ENCODE assay signal across 10 mouse cellular contexts in genomic region chr7:4795767-4796433, GRCm38 (mm10). TPM values are rescaled to one million over a fixed set of nuclear protein-coding genes. Genes with fewer than 3 reads are reported as not detected.
A peak's percentile ranks its signal among the peaks of the same experiment; 100 is the strongest.
DNase-seq lines count a peak whose midpoint lies in the region; ATAC-seq and TF ChIP-seq lines count a peak whose summit lies in the region.
"Had no signal": no experiment of that assay in that cellular context is flagged by ENCODE, and none has a peak within 500 bp of the region (broad histone marks: within the 10 kb centered on the region; RNA-seq: fewer than 3 reads in every experiment).

No protein-coding gene starts in this region.

- 62% methylated on average over 7 of the region's 7 CpGs for WGBS in lung, adult 2 months
- WGBS in midbrain, postnatal 0 days, result 70% methylated on average over 7 of the region's 7 CpGs

- no peak overlapping the region for H3K9ac ChIP-seq in midbrain, postnatal 0 days (replicated peaks; ENCODE audit: low read length, poor library complexity, severe bottlenecking)

- peaks cover 15% of the 10 kb centered on the region; the same call in 1 of the 2 replicates for H3K36me3 ChIP-seq in midbrain, postnatal 0 days (ENCODE audit: insufficient read depth, low read length)

- TF ChIP-seq CTCF in lung, adult 2 months (IDR thresholded peaks at IDR 0.05; ENCODE audit: insufficient read depth, low read length), result peak; percentile 34; the same call in 1 of the 2 replicates
- peak; percentile 88 for TF ChIP-seq CTCF in midbrain, postnatal 0 days (IDR thresholded peaks at IDR 0.05)

- TF ChIP-seq POLR2A in lung, adult 2 months (IDR thresholded peaks at IDR 0.05; ENCODE audit: borderline replicate concordance, extremely low read depth, low read depth, low read length), result no peak

- H3K27me3 ChIP-seq in midbrain, postnatal 0 days (ENCODE audit: insufficient read depth, low read length), result no peaks in the 10 kb centered on the region

- no peak overlapping the region for H3K4me2 ChIP-seq in midbrain, postnatal 0 days (ENCODE audit: low read depth, low read length, poor library complexity, severe bottlenecking)

- H3K4me1 ChIP-seq in lung, adult 2 months (ENCODE audit: control insufficient read depth, insufficient read depth, low read length), result peaks cover 5% of the 10 kb centered on the region; the same call in 1 of the 2 replicates
- no peaks in the 10 kb centered on the region; the same call in 1 of the 2 replicates for H3K4me1 ChIP-seq in midbrain, postnatal 0 days (ENCODE audit: insufficient read depth, low read length)

- no peaks in the 10 kb centered on the region for H3K9me3 ChIP-seq in midbrain, postnatal 0 days (ENCODE audit: low read length)

- DNase-seq in cerebellum, adult 18-20 months, result peak; percentile 48 to 49
- no peak for DNase-seq in cerebellum, adult 11 months
- no peak for DNase-seq in lung, adult 2 months
- DNase-seq in lung, adult 18-20 months, result no peak
- DNase-seq in cerebellum, adult 8-10 months, result peak; percentile 41
- peak; percentile 75 for DNase-seq in induced T-regulatory cell, adult 2 months (ENCODE audit: low read depth)
- peak; percentile 68 for DNase-seq in midbrain, postnatal 0 days (ENCODE audit: low spot score)
- no peak for DNase-seq in frontal cortex, postnatal 14 days (ENCODE audit: low spot score in 2 of 2)

- no peak overlapping the region for H3K27ac ChIP-seq in midbrain, postnatal 0 days (ENCODE audit: low read depth, low read length)

- ATAC-seq in midbrain, postnatal 0 days (ENCODE audit: low FRiP score), result no peak

- no peak overlapping the region for H3K4me3 ChIP-seq in lung, adult 2 months (replicated peaks; ENCODE audit: extremely low read depth, low read depth, low read length)
- no peak overlapping the region for H3K4me3 ChIP-seq in midbrain, postnatal 0 days (ENCODE audit: low read depth, low read length)

RNA-seq across cellular contexts. Expression of gene Rpl28, which starts 3.2 kb away (rescaled TPM):
- polyA plus RNA-seq in lung, adult 2 months (2012; rRNA removed), result 171 and 204 TPM in 2 replicates
- 131 and 177 TPM in 2 replicates for total RNA-seq in midbrain, postnatal 0 days (2014; rRNA removed)
- 289 TPM in 2 replicates for polyA plus RNA-seq in midbrain, postnatal 0 days (2015; fragmentation: Nextera tagmentation; extraction: Ambion mirVana)

RNA-seq across cellular contexts. Expression of gene Tmem238, which starts 6.4 kb away (rescaled TPM):
- polyA plus RNA-seq in lung, adult 2 months (2012; rRNA removed), result 59.4 and 97.7 TPM in 2 replicates
- 14.6 and 16.6 TPM in 2 replicates for total RNA-seq in midbrain, postnatal 0 days (2014; rRNA removed)
- 16.0 and 18.2 TPM in 2 replicates for polyA plus RNA-seq in midbrain, postnatal 0 days (2015; fragmentation: Nextera tagmentation; extraction: Ambion mirVana)

RNA-seq across cellular contexts. Expression of gene Tmem190, which starts 13.2 kb away (rescaled TPM):
- not detected in 2 replicates for polyA plus RNA-seq in lung, adult 2 months (2012; rRNA removed)
- total RNA-seq in midbrain, postnatal 0 days (2014; rRNA removed), result not detected in 2 replicates
- 0.39 and 0.48 TPM in 2 replicates for polyA plus RNA-seq in midbrain, postnatal 0 days (2015; fragmentation: Nextera tagmentation; extraction: Ambion mirVana)
- total RNA-seq: ES-E14 had no signal
- polyA plus RNA-seq: heart, embryonic 14.5 days had no signal

RNA-seq across cellular contexts. Expression of gene Il11, which starts 13.2 kb away (rescaled TPM):
- polyA plus RNA-seq in lung, adult 2 months (2012; rRNA removed), result 0.65 and 0.68 TPM in 2 replicates
- 1.4 and 2.0 TPM in 2 replicates for total RNA-seq in midbrain, postnatal 0 days (2014; rRNA removed)
- polyA plus RNA-seq in midbrain, postnatal 0 days (2015; fragmentation: Nextera tagmentation; extraction: Ambion mirVana), result 1.7 and 2.5 TPM in 2 replicates
- polyA plus RNA-seq: heart, embryonic 14.5 days had no signal

RNA-seq across cellular contexts. Expression of gene Ube2s, which starts 16.5 kb away (rescaled TPM):
- 135 and 210 TPM in 2 replicates for polyA plus RNA-seq in lung, adult 2 months (2012; rRNA removed)
- 264 and 276 TPM in 2 replicates for total RNA-seq in midbrain, postnatal 0 days (2014; rRNA removed)
- polyA plus RNA-seq in midbrain, postnatal 0 days (2015; fragmentation: Nextera tagmentation; extraction: Ambion mirVana), result 207 and 210 TPM in 2 replicates

Comparison
In these comparisons a context has a peak if more than half of its experiments do, and no peak if none do; other contexts are left out.
1. DNase-seq: peak in cerebellum, adult 18-20 months (2 of 2), cerebellum, adult 8-10 months (single experiment), induced T-regulatory cell, adult 2 months (single experiment) and midbrain, postnatal 0 days (single experiment); none in cerebellum, adult 11 months (single experiment), lung, adult 2 months (single experiment), lung, adult 18-20 months (0 of 2) and frontal cortex, postnatal 14 days (0 of 2).